Mouse (Mus musculus): ENCODE measurements at regions not wholly inside any gene's neighbourhood (a gene's known extent, or its start where the extent isn't known, plus 50 kb on each side); places are given as distances from the start of the nearest gene placed in this dataset.

DNA sequence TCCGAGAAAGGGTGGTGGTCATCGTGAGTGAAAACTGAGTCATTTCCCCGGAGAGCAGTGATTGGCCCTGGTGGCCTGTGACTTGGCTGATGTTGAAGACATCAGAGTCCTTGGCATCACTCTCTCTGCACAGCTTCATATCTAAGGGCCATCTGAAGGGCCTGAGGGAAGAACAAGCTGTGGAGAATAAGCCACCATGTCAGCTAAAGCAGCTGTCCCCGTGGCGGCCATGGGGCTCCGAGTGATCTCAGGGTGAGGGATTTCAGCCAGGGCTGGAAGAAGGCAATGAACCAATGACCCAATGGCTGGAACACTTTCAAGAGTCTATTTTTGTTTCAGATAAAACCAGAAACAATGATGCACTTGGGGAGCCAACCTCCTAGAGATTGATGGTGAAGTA lies 62.2 kb downstream of the Ttc32 start:
- Histone ChIP-seq H3K9me3 (ENCODE audit: control insufficient read depth, low read length) (no peaks in the 10 kb centered on the region), H3K9ac (ENCODE audit: low read length) (no peak overlapping the region), H3K4me3 (ENCODE audit: low read depth, low read length) (no peak overlapping the region), H3K27me3 (ENCODE audit: control insufficient read depth, insufficient read depth, low read length) (no peaks in the 10 kb centered on the region), H3K36me3 (ENCODE audit: control insufficient read depth, insufficient read depth, low read length) (no peaks in the 10 kb centered on the region), H3K27ac (replicated peaks; ENCODE audit: low read depth, low read length) (no peak overlapping the region), H3K4me1 (ENCODE audit: control insufficient read depth, insufficient read depth, low read length) (no peaks in the 10 kb centered on the region), H3K4me2 (ENCODE audit: low read depth, severe bottlenecking) (no peak overlapping the region)
- 93% methylated on average over 6 of the region's 6 CpGs for WGBS
- DNase-seq (ENCODE audit: low spot score) (no peak), ATAC-seq (ENCODE audit: insufficient number of reproducible peaks, low FRiP score, low TSS enrichment, low read depth) (no peak)

DNA sequence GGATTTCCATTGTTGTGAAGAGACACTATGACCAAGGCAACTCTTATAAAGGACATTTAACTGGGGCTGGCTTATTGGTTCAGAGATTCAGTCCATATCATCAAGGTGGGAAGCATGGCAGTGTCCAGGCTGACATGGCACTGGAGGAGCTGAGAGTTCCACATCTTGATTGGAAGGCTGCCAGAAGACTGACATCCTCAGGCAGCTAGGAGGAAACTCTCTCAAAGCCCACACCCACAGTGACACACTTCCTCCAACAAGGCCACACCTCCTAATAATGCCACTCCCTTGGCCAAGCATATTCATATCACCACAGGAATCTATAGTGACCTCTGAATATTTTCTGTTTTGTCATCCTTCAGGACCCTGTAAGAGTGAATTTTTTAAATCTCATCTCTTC lies 65.3 kb downstream of the Ttc32 start:
- Histone ChIP-seq H3K27ac (replicated peaks; ENCODE audit: low read depth, low read length) (no peak overlapping the region), H3K4me3 (ENCODE audit: low read depth, low read length) (no peak overlapping the region), H3K9ac (ENCODE audit: low read length) (no peak overlapping the region), H3K27me3 (ENCODE audit: control insufficient read depth, insufficient read depth, low read length) (no peaks in the 10 kb centered on the region), H3K4me1 (ENCODE audit: control insufficient read depth, insufficient read depth, low read length) (no peaks in the 10 kb centered on the region), H3K36me3 (ENCODE audit: control insufficient read depth, insufficient read depth, low read length) (no peaks in the 10 kb centered on the region), H3K9me3 (ENCODE audit: control insufficient read depth, low read length) (no peaks in the 10 kb centered on the region), H3K4me2 (ENCODE audit: low read depth, severe bottlenecking) (no peak overlapping the region)
- no peak for ATAC-seq (ENCODE audit: insufficient number of reproducible peaks, low FRiP score, low TSS enrichment, low read depth)
- DNase-seq (ENCODE audit: low spot score) = no peak

- no peaks in the 10 kb centered on the region for H3K36me3 ChIP-seq (ENCODE audit: control insufficient read depth, insufficient read depth, low read length)
- no peak overlapping the region for H3K27ac ChIP-seq (replicated peaks; ENCODE audit: low read depth, low read length)
- H3K27me3 ChIP-seq (ENCODE audit: control insufficient read depth, insufficient read depth, low read length) = 0 out of 2 replicates have a peak, but pooled peaks cover 2% of the 10 kb centered on the region
- H3K9ac ChIP-seq (ENCODE audit: low read length) = no peak overlapping the region
- H3K4me1 ChIP-seq (ENCODE audit: control insufficient read depth, insufficient read depth, low read length) = peaks cover 4% of the 10 kb centered on the region; the same call in 1 of the 2 replicates
- H3K4me2 ChIP-seq (ENCODE audit: low read depth, severe bottlenecking) = no peak overlapping the region
- DNase-seq (ENCODE audit: low spot score) (no peak), ATAC-seq (ENCODE audit: insufficient number of reproducible peaks, low FRiP score, low TSS enrichment, low read depth) (no peak)
- no peak overlapping the region for H3K4me3 ChIP-seq (ENCODE audit: low read depth, low read length)
- 60% methylated on average over 3 of the region's 3 CpGs for WGBS
- no peaks in the 10 kb centered on the region for H3K9me3 ChIP-seq (ENCODE audit: control insufficient read depth, low read length)
These were observed 76.6 kb downstream of the Ttc32 start for GRCm38 (mm10) chr12:9106416-9106815.

DNA sequence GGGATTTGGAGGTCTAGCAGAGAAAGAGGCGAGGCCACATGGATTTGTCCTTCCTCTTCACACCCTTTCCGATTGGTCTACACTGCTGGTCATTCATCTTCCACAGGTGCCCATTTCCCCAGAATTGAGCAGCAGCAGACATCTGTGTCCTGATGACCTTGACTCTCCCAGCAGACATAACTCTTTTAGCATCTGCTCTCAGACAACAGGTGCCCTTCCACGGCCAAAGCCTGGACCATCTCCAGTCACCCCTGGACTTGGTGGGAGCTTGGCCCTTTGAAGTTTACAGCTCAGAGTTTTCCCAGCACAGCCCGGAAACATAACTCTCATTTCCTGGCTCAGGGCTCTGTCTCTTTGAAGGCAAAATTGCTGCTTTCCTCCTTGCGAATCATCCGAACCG lies 80.0 kb downstream of the Ttc32 start:
- Histone ChIP-seq H3K9me3 (ENCODE audit: control insufficient read depth, low read length) (no peaks in the 10 kb centered on the region), H3K36me3 (ENCODE audit: control insufficient read depth, insufficient read depth, low read length) (no peaks in the 10 kb centered on the region), H3K27me3 (ENCODE audit: control insufficient read depth, insufficient read depth, low read length) (0 out of 2 replicates have a peak, but pooled peaks cover 2% of the 10 kb centered on the region), H3K27ac (replicated peaks; ENCODE audit: low read depth, low read length) (no peak overlapping the region), H3K4me2 (ENCODE audit: low read depth, severe bottlenecking) (no peak overlapping the region), H3K9ac (ENCODE audit: low read length) (no peak overlapping the region), H3K4me3 (ENCODE audit: low read depth, low read length) (no peak overlapping the region), H3K4me1 (ENCODE audit: control insufficient read depth, insufficient read depth, low read length) (peaks cover 4% of the 10 kb centered on the region; the same call in 1 of the 2 replicates)
- WGBS = 34% methylated on average over 7 of the region's 7 CpGs
- no peak for ATAC-seq (ENCODE audit: insufficient number of reproducible peaks, low FRiP score, low TSS enrichment, low read depth)
- no peak for DNase-seq (ENCODE audit: low spot score)

- WGBS = 87% methylated on average over 3 of the region's 3 CpGs
- no peak for ATAC-seq (ENCODE audit: insufficient number of reproducible peaks, low FRiP score, low TSS enrichment, low read depth)
- DNase-seq (ENCODE audit: low spot score) = no peak
- Histone ChIP-seq H3K36me3 (ENCODE audit: control insufficient read depth, insufficient read depth, low read length) (no peaks in the 10 kb centered on the region), H3K9ac (ENCODE audit: low read length) (no peak overlapping the region), H3K9me3 (ENCODE audit: control insufficient read depth, low read length) (no peaks in the 10 kb centered on the region), H3K27me3 (ENCODE audit: control insufficient read depth, insufficient read depth, low read length) (0 out of 2 replicates have a peak, but pooled peaks cover 2% of the 10 kb centered on the region), H3K4me2 (ENCODE audit: low read depth, severe bottlenecking) (no peak overlapping the region), H3K27ac (replicated peaks; ENCODE audit: low read depth, low read length) (no peak overlapping the region), H3K4me1 (ENCODE audit: control insufficient read depth, insufficient read depth, low read length) (peaks cover 4% of the 10 kb centered on the region; the same call in 1 of the 2 replicates), H3K4me3 (ENCODE audit: low read depth, low read length) (no peak overlapping the region)
These were observed 82.4 kb downstream of the Ttc32 start for GRCm38 (mm10) chr12:9112161-9112674.

DNA sequence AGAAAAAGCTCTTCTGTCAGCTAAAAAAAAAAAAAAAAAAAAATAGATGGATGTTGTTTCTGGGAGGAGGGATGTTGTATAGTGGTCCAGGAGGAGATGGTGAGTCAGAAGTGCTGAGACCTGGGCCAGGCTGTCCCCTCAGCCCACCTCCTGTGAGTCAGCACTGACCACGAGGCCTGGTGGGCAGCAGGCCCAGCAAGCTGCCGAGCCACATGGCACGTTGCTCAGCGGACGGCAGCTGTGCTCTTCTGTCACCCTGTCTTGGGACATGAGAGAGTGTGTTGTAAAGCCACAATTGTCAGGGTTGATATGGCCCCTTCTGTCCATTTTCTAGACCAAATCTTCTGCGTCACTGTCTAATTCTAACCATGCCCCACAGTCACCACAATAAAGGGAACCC lies 83.9 kb downstream of the Ttc32 start:
- WGBS = 76% methylated on average over 6 of the region's 6 CpGs
- 0 out of 2 replicates have a peak, but pooled peaks cover 2% of the 10 kb centered on the region for H3K27me3 ChIP-seq (ENCODE audit: control insufficient read depth, insufficient read depth, low read length)
- no peaks in the 10 kb centered on the region for H3K36me3 ChIP-seq (ENCODE audit: control insufficient read depth, insufficient read depth, low read length)
- H3K27ac ChIP-seq (replicated peaks; ENCODE audit: low read depth, low read length) = no peak overlapping the region
- H3K9me3 ChIP-seq (ENCODE audit: control insufficient read depth, low read length) = no peaks in the 10 kb centered on the region
- ATAC-seq (ENCODE audit: insufficient number of reproducible peaks, low FRiP score, low TSS enrichment, low read depth) (no peak), DNase-seq (ENCODE audit: low spot score) (no peak)
- no peak overlapping the region for H3K4me3 ChIP-seq (ENCODE audit: low read depth, low read length)
- no peak overlapping the region for H3K9ac ChIP-seq (ENCODE audit: low read length)
- peaks cover 4% of the 10 kb centered on the region; the same call in 1 of the 2 replicates for H3K4me1 ChIP-seq (ENCODE audit: control insufficient read depth, insufficient read depth, low read length)
- no peak overlapping the region for H3K4me2 ChIP-seq (ENCODE audit: low read depth, severe bottlenecking)

- Histone ChIP-seq H3K27ac (replicated peaks; ENCODE audit: low read depth, low read length) (no peak overlapping the region), H3K9ac (ENCODE audit: low read length) (no peak overlapping the region), H3K4me1 (ENCODE audit: control insufficient read depth, insufficient read depth, low read length) (peaks cover 4% of the 10 kb centered on the region; the same call in 1 of the 2 replicates), H3K36me3 (ENCODE audit: control insufficient read depth, insufficient read depth, low read length) (no peaks in the 10 kb centered on the region), H3K27me3 (ENCODE audit: control insufficient read depth, insufficient read depth, low read length) (0 out of 2 replicates have a peak, but pooled peaks cover 2% of the 10 kb centered on the region), H3K4me3 (ENCODE audit: low read depth, low read length) (no peak overlapping the region), H3K4me2 (ENCODE audit: low read depth, severe bottlenecking) (no peak overlapping the region), H3K9me3 (ENCODE audit: control insufficient read depth, low read length) (no peaks in the 10 kb centered on the region)
- ATAC-seq (ENCODE audit: insufficient number of reproducible peaks, low FRiP score, low TSS enrichment, low read depth) (no peak), DNase-seq (ENCODE audit: low spot score) (no peak)
- WGBS = 88% methylated on average over 1 of the region's 1 CpGs
These were observed 84.3 kb downstream of the Ttc32 start for GRCm38 (mm10) chr12:9114061-9114460.

DNA sequence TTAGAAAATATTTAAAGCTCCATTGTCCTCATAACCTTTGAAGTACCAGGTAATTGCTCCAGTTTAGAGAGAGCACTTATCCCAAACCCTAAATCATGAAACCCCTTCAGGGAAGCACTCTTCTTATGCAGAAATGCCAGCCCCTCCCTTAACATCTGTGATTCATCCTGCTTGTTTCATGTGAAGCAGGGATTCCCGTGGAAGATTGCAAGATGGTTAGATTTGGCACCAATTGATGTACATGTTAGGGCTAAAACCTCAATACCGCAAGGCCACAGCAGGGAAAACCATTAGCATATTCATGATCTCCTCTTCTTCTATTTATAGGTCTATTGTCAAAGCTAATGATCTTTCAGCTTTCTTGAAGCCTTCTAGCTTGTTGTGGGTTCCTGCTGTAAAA lies 88.8 kb downstream of the Ttc32 start:
- 54% methylated on average over 2 of the region's 2 CpGs for WGBS

GRCm38 (mm10) chr12:9127931-9128550 lies 98.2 kb downstream of the Ttc32 start:
- Histone ChIP-seq H3K36me3 (ENCODE audit: control insufficient read depth, insufficient read depth, low read length) (no peaks in the 10 kb centered on the region), H3K4me2 (ENCODE audit: low read depth, severe bottlenecking) (no peak overlapping the region), H3K27ac (replicated peaks; ENCODE audit: low read depth, low read length) (no peak overlapping the region), H3K9ac (ENCODE audit: low read length) (no peak overlapping the region), H3K9me3 (ENCODE audit: control insufficient read depth, low read length) (no peaks in the 10 kb centered on the region), H3K4me3 (ENCODE audit: low read depth, low read length) (no peak overlapping the region), H3K27me3 (ENCODE audit: control insufficient read depth, insufficient read depth, low read length) (no peaks in the 10 kb centered on the region), H3K4me1 (ENCODE audit: control insufficient read depth, insufficient read depth, low read length) (no peaks in the 10 kb centered on the region)
- WGBS = 83% methylated on average over 10 of the region's 10 CpGs
- ATAC-seq (ENCODE audit: insufficient number of reproducible peaks, low FRiP score, low TSS enrichment, low read depth) (no peak), DNase-seq (ENCODE audit: low spot score) (no peak)

More for the DNA sequence above, 88.8 kb downstream of the Ttc32 start:
- no peak overlapping the region for H3K27ac ChIP-seq (replicated peaks; ENCODE audit: low read depth, low read length)
- H3K9me3 ChIP-seq (ENCODE audit: control insufficient read depth, low read length) = no peaks in the 10 kb centered on the region
- no peak overlapping the region for H3K4me3 ChIP-seq (ENCODE audit: low read depth, low read length)
- H3K36me3 ChIP-seq (ENCODE audit: control insufficient read depth, insufficient read depth, low read length) = no peaks in the 10 kb centered on the region
- H3K27me3 ChIP-seq (ENCODE audit: control insufficient read depth, insufficient read depth, low read length) = no peaks in the 10 kb centered on the region
- no peak overlapping the region for H3K4me2 ChIP-seq (ENCODE audit: low read depth, severe bottlenecking)
- no peak for DNase-seq (ENCODE audit: low spot score)
- no peak overlapping the region for H3K9ac ChIP-seq (ENCODE audit: low read length)
- ATAC-seq (ENCODE audit: insufficient number of reproducible peaks, low FRiP score, low TSS enrichment, low read depth) = no peak
- no peaks in the 10 kb centered on the region for H3K4me1 ChIP-seq (ENCODE audit: control insufficient read depth, insufficient read depth, low read length)
